Mouse (Mus musculus): ENCODE measurements around the gene Ccdc69.

Gene Ccdc69

GRCm38 (mm10) chr11:55004970-55005502 is 72.9 kb downstream of the Ccdc69 start:
- peak; percentile 46 for DNase-seq

Measured in kidney, postnatal 10 days (tissue).